Mouse (Mus musculus): ENCODE results near the gene Edn1. TPM values are rescaled to one million over a fixed set of nuclear protein-coding genes. Genes with fewer than 3 reads are reported as not detected.

Gene Edn1
- polyA plus RNA-seq, 1 experiment, result 4.7 TPM

GRCm38 (mm10) chr13:42308368-42309103, 7.3 kb downstream of the Edn1 start:
- TF ChIP-seq POLR2A (IDR thresholded peaks at IDR 0.05; ENCODE audit: extremely low read depth, insufficient read depth, low read length), result no peak
- no peak for TF ChIP-seq CTCF (IDR thresholded peaks at IDR 0.05; ENCODE audit: extremely low read depth, insufficient read depth, low read length)
- Histone ChIP-seq H3K27ac (ENCODE audit: insufficient read depth, low read length) (no peak overlapping the region), H3K4me1 (ENCODE audit: control insufficient read depth, insufficient read depth, low read length) (no peaks in the 10 kb centered on the region), H3K4me3 (ENCODE audit: insufficient read depth, low read length) (no peak overlapping the region)

GRCm38 (mm10) chr13:42309804-42310203, 8.5 kb downstream of the Edn1 start:
- H3K4me3 ChIP-seq (ENCODE audit: insufficient read depth, low read length), result no peak overlapping the region
- H3K27ac ChIP-seq (ENCODE audit: insufficient read depth, low read length), result no peak overlapping the region
- TF ChIP-seq CTCF (IDR thresholded peaks at IDR 0.05; ENCODE audit: extremely low read depth, insufficient read depth, low read length) (no peak), POLR2A (IDR thresholded peaks at IDR 0.05; ENCODE audit: extremely low read depth, insufficient read depth, low read length) (no peak)
- H3K4me1 ChIP-seq (ENCODE audit: control insufficient read depth, insufficient read depth, low read length), result no peaks in the 10 kb centered on the region

GRCm38 (mm10) chr13:42315628-42316027, 14.4 kb downstream of the Edn1 start:
- Histone ChIP-seq H3K27ac (ENCODE audit: insufficient read depth, low read length) (no peak overlapping the region), H3K4me3 (ENCODE audit: insufficient read depth, low read length) (no peak overlapping the region), H3K4me1 (ENCODE audit: control insufficient read depth, insufficient read depth, low read length) (no peaks in the 10 kb centered on the region)
- TF ChIP-seq POLR2A (IDR thresholded peaks at IDR 0.05; ENCODE audit: extremely low read depth, insufficient read depth, low read length) (no peak), CTCF (IDR thresholded peaks at IDR 0.05; ENCODE audit: extremely low read depth, insufficient read depth, low read length) (no peak)

GRCm38 (mm10) chr13:42317808-42318207, 16.5 kb downstream of the Edn1 start:
- no peak for TF ChIP-seq CTCF (IDR thresholded peaks at IDR 0.05; ENCODE audit: extremely low read depth, insufficient read depth, low read length)
- no peak for TF ChIP-seq POLR2A (IDR thresholded peaks at IDR 0.05; ENCODE audit: extremely low read depth, insufficient read depth, low read length)
- Histone ChIP-seq H3K27ac (ENCODE audit: insufficient read depth, low read length) (no peak overlapping the region), H3K4me3 (ENCODE audit: insufficient read depth, low read length) (no peak overlapping the region), H3K4me1 (ENCODE audit: control insufficient read depth, insufficient read depth, low read length) (no peaks in the 10 kb centered on the region)

GRCm38 (mm10) chr13:42328576-42328975, 27.3 kb downstream of the Edn1 start:
- H3K4me3 ChIP-seq (ENCODE audit: insufficient read depth, low read length), result no peak overlapping the region
- no peaks in the 10 kb centered on the region for H3K4me1 ChIP-seq (ENCODE audit: control insufficient read depth, insufficient read depth, low read length)
- H3K27ac ChIP-seq (ENCODE audit: insufficient read depth, low read length), result no peak overlapping the region
- TF ChIP-seq CTCF (IDR thresholded peaks at IDR 0.05; ENCODE audit: extremely low read depth, insufficient read depth, low read length), result no peak

GRCm38 (mm10) chr13:42331104-42331503, 29.8 kb downstream of the Edn1 start:
- H3K4me1 ChIP-seq (ENCODE audit: control insufficient read depth, insufficient read depth, low read length), result no peaks in the 10 kb centered on the region
- no peak for TF ChIP-seq POLR2A (IDR thresholded peaks at IDR 0.05; ENCODE audit: extremely low read depth, insufficient read depth, low read length)
- TF ChIP-seq CTCF (IDR thresholded peaks at IDR 0.05; ENCODE audit: extremely low read depth, insufficient read depth, low read length), result no peak
- H3K4me3 ChIP-seq (ENCODE audit: insufficient read depth, low read length), result no peak overlapping the region
- H3K27ac ChIP-seq (ENCODE audit: insufficient read depth, low read length), result no peak overlapping the region

- no peaks in the 10 kb centered on the region for H3K4me1 ChIP-seq (ENCODE audit: control insufficient read depth, insufficient read depth, low read length)
- TF ChIP-seq CTCF (IDR thresholded peaks at IDR 0.05; ENCODE audit: extremely low read depth, insufficient read depth, low read length) (no peak), POLR2A (IDR thresholded peaks at IDR 0.05; ENCODE audit: extremely low read depth, insufficient read depth, low read length) (no peak)
- H3K27ac ChIP-seq (ENCODE audit: insufficient read depth, low read length), result no peak overlapping the region
- H3K4me3 ChIP-seq (ENCODE audit: insufficient read depth, low read length), result no peak overlapping the region
Measured at GRCm38 (mm10) chr13:42334981-42335380, 33.7 kb downstream of the Edn1 start.

GRCm38 (mm10) chr13:42336414-42336813, 35.1 kb downstream of the Edn1 start:
- no peaks in the 10 kb centered on the region for H3K4me1 ChIP-seq (ENCODE audit: control insufficient read depth, insufficient read depth, low read length)
- H3K4me3 ChIP-seq (ENCODE audit: insufficient read depth, low read length), result no peak overlapping the region
- TF ChIP-seq POLR2A (IDR thresholded peaks at IDR 0.05; ENCODE audit: extremely low read depth, insufficient read depth, low read length) (no peak), CTCF (IDR thresholded peaks at IDR 0.05; ENCODE audit: extremely low read depth, insufficient read depth, low read length) (no peak)
- no peak overlapping the region for H3K27ac ChIP-seq (ENCODE audit: insufficient read depth, low read length)

GRCm38 (mm10) chr13:42337072-42337471, 35.8 kb downstream of the Edn1 start:
- H3K4me1 ChIP-seq (ENCODE audit: control insufficient read depth, insufficient read depth, low read length), result no peaks in the 10 kb centered on the region
- TF ChIP-seq CTCF (IDR thresholded peaks at IDR 0.05; ENCODE audit: extremely low read depth, insufficient read depth, low read length), result no peak
- no peak for TF ChIP-seq POLR2A (IDR thresholded peaks at IDR 0.05; ENCODE audit: extremely low read depth, insufficient read depth, low read length)
- no peak overlapping the region for H3K4me3 ChIP-seq (ENCODE audit: insufficient read depth, low read length)
- no peak overlapping the region for H3K27ac ChIP-seq (ENCODE audit: insufficient read depth, low read length)

GRCm38 (mm10) chr13:42339466-42339865, 38.2 kb downstream of the Edn1 start:
- H3K4me1 ChIP-seq (ENCODE audit: control insufficient read depth, insufficient read depth, low read length), result no peaks in the 10 kb centered on the region
- no peak overlapping the region for H3K27ac ChIP-seq (ENCODE audit: insufficient read depth, low read length)
- H3K4me3 ChIP-seq (ENCODE audit: insufficient read depth, low read length), result no peak overlapping the region
- TF ChIP-seq POLR2A (IDR thresholded peaks at IDR 0.05; ENCODE audit: extremely low read depth, insufficient read depth, low read length) (no peak), CTCF (IDR thresholded peaks at IDR 0.05; ENCODE audit: extremely low read depth, insufficient read depth, low read length) (no peak)

All from cortical plate, adult 2 months (tissue).